In genomic region chr8:73003858-73004257, GRCm38 (mm10) we compare ENCODE assay signal across 8 mouse cellular contexts.
DNase-seq lines count a peak whose midpoint lies in the region; ATAC-seq and TF ChIP-seq lines count a peak whose summit lies in the region.

No protein-coding gene starts in this region.

- peak; percentile 27 for DNase-seq in kidney, adult 18-20 months
- no peak for DNase-seq in G1E (ENCODE audit: low spot score)
- peak; percentile 16 to 32 for DNase-seq in cerebellum, adult 18-20 months
- peak; percentile 20 for DNase-seq in lung, adult 2 months
- peak; percentile 44 to 51 for DNase-seq in right cerebral cortex, adult 2 months (ENCODE audit: low spot score in 2 of 2)

- H3K4me1 ChIP-seq in kidney, embryonic 16.5 days (ENCODE audit: insufficient read depth, low read length): no peaks in the 10 kb centered on the region; the same call in 1 of the 2 replicates
- H3K4me1 ChIP-seq in G1E (ENCODE audit: insufficient read depth, low read depth, low read length): no peaks in the 10 kb centered on the region
- H3K4me1 ChIP-seq in lung, adult 2 months (ENCODE audit: control insufficient read depth, insufficient read depth, low read length): no peaks in the 10 kb centered on the region; the same call in 1 of the 2 replicates

- H3K27me3 ChIP-seq in kidney, embryonic 16.5 days (ENCODE audit: insufficient read depth, low read length): no peaks in the 10 kb centered on the region
- H3K27me3 ChIP-seq in G1E (ENCODE audit: insufficient read depth, low read length): no peaks in the 10 kb centered on the region

- no peak overlapping the region for H3K27ac ChIP-seq in kidney, embryonic 16.5 days (ENCODE audit: low read length)

- H3K9me3 ChIP-seq in kidney, embryonic 16.5 days (ENCODE audit: low read length): no peaks in the 10 kb centered on the region
- no peaks in the 10 kb centered on the region for H3K9me3 ChIP-seq in G1E (replicated peaks)

- H3K9ac ChIP-seq in kidney, embryonic 16.5 days (replicated peaks; ENCODE audit: low read length): no peak overlapping the region

- H3K4me3 ChIP-seq in kidney, embryonic 16.5 days (ENCODE audit: low read length): no peak overlapping the region
- no peak overlapping the region for H3K4me3 ChIP-seq in G1E (ENCODE audit: low read depth, low read length)
- H3K4me3 ChIP-seq in lung, adult 2 months (replicated peaks; ENCODE audit: extremely low read depth, low read depth, low read length): no peak overlapping the region

- TF ChIP-seq CTCF in G1E (IDR thresholded peaks at IDR 0.05; ENCODE audit: low read depth, low read length): peak; percentile 56
- peak; percentile 71 for TF ChIP-seq CTCF in lung, adult 2 months (IDR thresholded peaks at IDR 0.05; ENCODE audit: insufficient read depth, low read length)

- no peak for ATAC-seq in kidney, embryonic 16.5 days (ENCODE audit: low FRiP score, low TSS enrichment)
- ATAC-seq in G1E (ENCODE audit: extremely low read depth, insufficient number of reproducible peaks, low FRiP score, poor library complexity, severe bottlenecking): no peak
- peak; percentile 67; the same call in 1 of the 2 replicates for ATAC-seq in granulocyte monocyte progenitor cell, adult 5-6 weeks (replicated peaks; ENCODE audit: poor library complexity, severe bottlenecking)
- ATAC-seq in monocyte, adult 5-6 weeks (replicated peaks; ENCODE audit: insufficient number of reproducible peaks, low FRiP score, low TSS enrichment, poor library complexity, severe bottlenecking): no peak

- H3K36me3 ChIP-seq in kidney, embryonic 16.5 days (ENCODE audit: insufficient read depth, low read length): no peaks in the 10 kb centered on the region
- H3K36me3 ChIP-seq in G1E (replicated peaks): no peaks in the 10 kb centered on the region

- 55% methylated on average over 2 of the region's 2 CpGs for WGBS in kidney, embryonic 16.5 days
- 45% methylated on average over 2 of the region's 2 CpGs for WGBS in lung, adult 2 months

- TF ChIP-seq POLR2A in lung, adult 2 months (IDR thresholded peaks at IDR 0.05; ENCODE audit: borderline replicate concordance, extremely low read depth, low read depth, low read length): no peak

- H3K4me2 ChIP-seq in kidney, embryonic 16.5 days (replicated peaks; ENCODE audit: low read depth, low read length): no peak overlapping the region
